Mouse (Mus musculus): ENCODE data around the gene Lrwd1.
A peak's percentile ranks its signal among the peaks of the same experiment; 100 is the strongest.

DNA sequence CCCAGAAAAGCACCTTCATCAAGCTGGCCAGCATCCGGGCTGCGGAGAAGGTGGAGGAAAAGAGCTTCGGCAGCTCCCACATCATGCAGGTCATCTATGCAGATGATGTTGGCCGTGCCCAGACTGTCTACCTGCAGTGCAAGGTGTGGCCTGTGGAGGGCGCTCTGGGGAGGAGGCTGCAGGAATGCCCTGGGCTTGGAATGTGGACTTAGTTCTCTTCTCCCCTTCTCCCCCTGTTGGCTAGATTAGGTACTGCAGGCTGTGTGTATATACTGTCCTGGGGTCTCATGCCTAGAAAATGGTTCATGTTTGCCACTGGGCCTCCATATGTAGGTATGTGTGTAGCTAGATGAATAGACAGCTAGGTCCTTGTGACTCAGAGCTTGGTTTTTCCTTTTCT, 31.4 kb downstream of the Lrwd1 start:
- no peak for TF ChIP-seq MXI1 (IDR thresholded peaks at IDR 0.05; ENCODE audit: low read depth, low read length)
- TF ChIP-seq TBP (IDR thresholded peaks at IDR 0.05; ENCODE audit: low read depth, low read length): no peak
- TF ChIP-seq CTCF (IDR thresholded peaks at IDR 0.05 in 2 of 3, conservative IDR thresholded peaks at IDR 0.05 in 1 of 3; ENCODE audit: control insufficient read depth in 1 of 3, insufficient read depth in 1 of 3, low read depth in 2 of 3, low read length in 3 of 3, poor library complexity in 1 of 3, severe bottlenecking in 1 of 3): peak; percentile 58 to 81 (median 76)
- TF ChIP-seq MAX (IDR thresholded peaks at IDR 0.05; ENCODE audit: low read length): no peak
- no peak for TF ChIP-seq MAFK (IDR thresholded peaks at IDR 0.05; ENCODE audit: borderline replicate concordance, low read depth, low read length)
